Mouse (Mus musculus) adipocyte (in vitro differentiated cells): ENCODE results near the gene Vav3.
A peak's percentile ranks its signal among the peaks of the same experiment; 100 is the strongest.

Experiments
- DNase-seq: peaks from one replicate; pipeline ENCODE4 v3.0.0-alpha.2; 2016; ENCODE audit warnings: low spot score

Gene Vav3

GRCm38 (mm10) chr3:109511849-109512248 is 171.4 kb downstream of the Vav3 start:
- DNase-seq, result no peak

DNA sequence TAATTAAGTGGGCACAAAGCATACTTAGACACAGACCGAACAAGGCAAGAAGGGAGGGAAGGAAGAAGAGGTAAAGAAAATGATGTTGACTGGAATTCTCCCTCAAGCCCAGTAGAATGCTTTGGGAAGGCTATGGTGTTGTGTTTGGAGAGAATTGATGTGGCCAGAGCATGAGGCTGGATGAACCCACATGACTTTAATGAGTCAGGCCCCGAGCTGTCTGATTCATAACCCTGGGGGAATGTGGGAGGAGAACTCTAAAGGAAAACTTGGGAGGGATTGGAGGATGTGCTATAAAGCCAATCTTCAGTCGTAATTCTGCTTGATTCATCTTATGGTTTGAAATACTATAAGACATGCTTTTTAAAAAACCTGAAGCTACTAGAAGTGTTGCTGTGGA is 175.0 kb downstream of the Vav3 start:
- peak; percentile 10 for DNase-seq

DNA sequence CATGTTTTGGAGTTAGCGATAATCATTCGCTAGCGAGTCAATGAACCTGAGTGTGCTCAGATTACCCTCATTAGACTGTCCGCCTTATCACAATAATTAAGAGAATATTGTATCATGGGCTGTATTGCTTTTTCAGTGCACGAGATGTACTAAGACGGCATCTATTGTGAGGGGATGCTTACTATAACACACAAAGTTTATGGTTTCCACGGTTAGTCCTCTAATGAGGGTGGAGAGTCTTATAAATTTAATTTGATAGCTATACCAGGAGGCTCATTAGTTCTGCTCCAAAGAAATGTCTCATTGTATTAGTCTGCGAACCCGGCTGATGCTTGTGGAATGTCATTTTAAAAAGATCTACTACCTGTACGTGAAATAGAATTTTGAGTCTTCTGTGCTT is 175.9 kb downstream of the Vav3 start:
- no peak for DNase-seq

DNA sequence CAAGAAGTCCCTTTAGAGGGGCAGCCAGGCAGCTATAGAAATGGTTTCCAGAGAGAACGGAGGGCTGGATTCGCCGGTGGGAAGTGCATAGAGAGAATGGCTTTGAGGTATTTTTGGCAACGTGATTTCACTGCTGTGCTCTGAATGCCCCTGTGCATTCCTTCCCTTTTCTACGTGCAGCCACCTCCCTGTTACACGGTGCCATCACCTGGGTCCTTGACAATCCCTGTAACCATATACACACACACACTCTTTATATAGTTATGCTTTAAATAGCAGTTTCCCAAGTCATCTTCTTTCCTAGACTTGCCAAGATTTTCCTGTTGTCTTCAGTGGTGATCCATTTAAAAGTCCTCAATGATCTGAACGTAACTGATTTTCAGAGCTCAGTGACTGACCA is 181.7 kb downstream of the Vav3 start:
- DNase-seq, result no peak

GRCm38 (mm10) chr3:109525825-109526224 is 185.4 kb downstream of the Vav3 start:
- DNase-seq, result no peak

GRCm38 (mm10) chr3:109526246-109526645 is 185.8 kb downstream of the Vav3 start:
- peak; percentile 91 for DNase-seq

- no peak for DNase-seq
These were observed 186.2 kb downstream of the Vav3 start for GRCm38 (mm10) chr3:109526651-109527050.

- DNase-seq, result no peak
These were observed 188.2 kb downstream of the Vav3 start for GRCm38 (mm10) chr3:109528688-109529087.

GRCm38 (mm10) chr3:109537686-109538085 is 197.2 kb downstream of the Vav3 start:
- DNase-seq, result no peak

DNA sequence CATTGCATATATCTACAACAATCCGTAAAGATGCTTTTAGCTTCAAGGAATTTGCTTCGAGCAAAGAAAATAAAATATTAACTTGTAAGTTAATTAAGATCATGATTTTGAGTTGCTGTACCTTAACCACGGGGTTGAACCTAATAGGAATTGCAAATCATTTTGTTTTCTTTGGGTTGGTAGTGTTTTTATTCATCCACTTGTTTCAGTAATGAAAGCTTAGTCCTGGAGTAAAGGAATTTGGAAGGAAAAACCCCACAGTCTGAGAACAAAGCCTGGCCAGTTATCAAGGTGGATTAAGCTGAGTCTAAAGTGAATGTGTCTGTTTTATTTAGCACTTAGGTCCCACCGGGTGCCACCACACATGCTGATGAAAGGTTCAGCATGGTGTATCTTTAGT is 199.6 kb downstream of the Vav3 start:
- no peak for DNase-seq

- DNase-seq, result peak; percentile 44
These were observed 204.2 kb downstream of the Vav3 start for GRCm38 (mm10) chr3:109544476-109545221.

- DNase-seq, result no peak
These were observed 216.9 kb downstream of the Vav3 start for GRCm38 (mm10) chr3:109557329-109557728.

- no peak for DNase-seq
These were observed 220.8 kb downstream of the Vav3 start for GRCm38 (mm10) chr3:109561295-109561694.

DNA sequence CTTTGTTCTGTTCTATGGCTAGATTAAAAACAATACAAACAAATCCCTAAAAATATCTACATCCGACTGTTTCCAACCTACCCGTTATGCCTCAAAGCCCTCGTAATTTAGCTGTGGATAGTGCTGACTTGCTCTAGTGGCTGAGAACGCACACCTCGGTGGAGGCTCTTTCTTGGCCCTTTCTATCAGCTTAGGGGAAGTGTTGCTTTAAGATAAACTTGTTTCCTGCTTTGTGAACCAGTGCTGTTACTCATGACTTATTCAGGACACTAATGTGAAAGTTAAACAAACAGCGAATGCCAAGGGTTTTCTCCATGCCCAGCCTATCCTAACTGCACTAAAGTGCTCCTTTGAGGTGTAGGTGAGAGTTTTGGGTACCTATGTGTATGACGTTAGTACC is 221.3 kb downstream of the Vav3 start:
- no peak for DNase-seq

DNA sequence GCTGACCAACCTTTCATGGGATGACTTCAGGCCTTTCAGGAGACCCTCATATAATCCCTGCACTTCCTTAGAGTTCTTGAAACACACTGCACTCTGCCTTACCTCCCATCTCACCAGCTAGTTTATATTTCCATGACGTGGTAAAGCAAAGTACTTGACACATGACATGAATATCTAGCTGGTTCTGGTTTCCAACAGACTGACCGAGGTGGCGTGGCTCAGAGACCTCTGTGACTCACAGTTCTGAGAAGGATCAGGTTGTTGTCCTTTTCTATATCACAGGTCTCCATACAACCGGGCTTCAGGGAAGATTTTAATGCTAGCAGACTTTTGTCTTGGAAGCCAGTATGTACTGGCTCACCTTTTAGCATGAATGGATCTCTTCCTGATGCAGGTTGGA is 221.8 kb downstream of the Vav3 start:
- no peak for DNase-seq

DNA sequence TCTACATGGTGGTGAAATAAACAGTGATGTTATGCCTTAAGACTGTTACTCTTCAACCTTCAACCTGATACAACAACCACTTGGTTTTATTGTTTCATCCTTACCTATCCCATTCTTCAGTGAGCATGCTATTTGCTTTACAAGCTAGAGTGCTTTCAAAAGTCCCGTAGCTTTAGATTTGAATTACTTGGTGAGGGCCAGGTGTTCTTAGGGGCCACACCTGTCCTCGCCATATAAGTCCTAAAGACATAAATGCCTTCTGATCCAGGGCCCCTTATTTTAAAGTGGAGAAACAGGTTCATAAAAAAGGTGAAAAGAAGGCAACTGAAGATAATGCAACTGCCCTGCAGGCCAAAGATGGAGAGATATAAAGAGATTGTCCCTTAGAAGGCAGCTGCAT is 224.0 kb downstream of the Vav3 start:
- no peak for DNase-seq

DNA sequence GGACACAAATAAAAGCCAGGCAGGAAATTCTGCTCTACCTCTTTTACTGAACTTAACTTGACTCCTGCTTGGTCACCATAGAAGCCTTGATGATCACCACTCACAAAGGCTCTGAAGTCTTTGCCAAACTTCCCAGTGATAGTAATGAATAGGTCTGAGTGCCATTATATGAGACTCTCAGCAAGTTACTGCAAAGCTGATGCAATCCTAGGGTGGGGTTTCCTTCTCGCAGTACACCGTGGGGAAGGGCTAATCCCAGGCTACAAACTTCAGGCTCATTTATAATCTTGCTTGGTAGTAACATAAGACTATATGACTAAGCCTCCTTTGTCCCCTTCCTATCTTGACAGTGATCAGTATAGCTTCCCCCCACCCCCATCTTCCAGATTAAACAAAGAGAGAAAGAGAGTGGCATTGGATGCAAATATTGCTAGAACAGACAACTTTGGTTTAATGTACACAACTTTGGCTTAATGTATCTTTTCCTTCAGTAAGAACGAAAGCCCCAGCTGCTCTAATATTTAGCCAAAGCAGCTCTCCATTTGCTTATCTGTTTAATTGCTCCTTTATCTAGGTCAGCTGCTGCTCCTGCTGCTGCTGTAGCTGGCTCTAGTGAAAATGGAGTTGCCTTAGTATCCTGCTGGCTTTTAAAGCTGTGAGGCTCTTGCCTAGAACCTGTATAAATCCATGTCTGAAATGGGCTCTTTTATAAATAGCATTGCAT is 228.3 kb downstream of the Vav3 start:
- DNase-seq, result no peak

GRCm38 (mm10) chr3:109571483-109571882 is 231.0 kb downstream of the Vav3 start:
- DNase-seq, result no peak

DNA sequence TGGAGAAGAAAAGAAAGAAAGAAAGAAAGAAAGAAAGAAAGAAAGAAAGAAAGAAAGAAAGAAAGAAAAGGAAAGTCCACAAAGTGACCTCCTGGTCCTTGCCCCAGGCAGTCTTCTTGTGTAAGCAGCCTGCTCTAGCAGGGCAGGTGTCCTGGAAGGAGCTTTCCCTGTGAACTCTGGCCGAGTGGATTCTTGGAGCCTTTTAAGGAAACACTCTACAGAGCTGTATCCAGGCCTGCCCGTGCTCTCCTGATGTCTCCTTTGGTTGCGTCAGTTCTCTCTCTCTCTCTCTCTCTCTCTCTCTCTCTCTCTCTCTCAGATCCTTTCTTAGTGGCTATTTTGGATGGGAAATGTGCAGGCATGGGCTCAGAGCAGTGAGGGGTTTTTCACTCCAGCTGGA is 232.4 kb downstream of the Vav3 start:
- peak; percentile 38 for DNase-seq

- no peak for DNase-seq
These were observed 233.2 kb downstream of the Vav3 start for GRCm38 (mm10) chr3:109573549-109574146.

DNA sequence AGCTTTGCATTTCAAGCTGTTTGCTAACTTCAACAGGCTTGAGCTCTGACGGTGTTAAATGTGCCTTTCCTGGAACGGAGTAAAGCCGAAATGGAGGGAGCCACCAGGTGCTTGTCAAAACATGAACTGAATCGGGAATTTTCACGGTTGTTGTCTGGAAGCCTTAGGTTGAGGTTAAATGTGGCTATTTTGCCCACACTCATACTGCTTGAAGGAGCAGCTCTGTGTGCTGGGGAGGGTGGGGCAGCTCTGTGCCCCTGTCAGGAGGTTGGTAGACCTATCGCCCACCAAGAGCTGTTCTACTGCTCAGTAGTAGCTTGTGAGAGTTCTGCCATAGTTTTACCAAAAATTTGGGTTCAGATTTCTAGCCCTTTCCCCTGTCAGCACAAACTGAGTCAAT is 233.7 kb downstream of the Vav3 start:
- no peak for DNase-seq

GRCm38 (mm10) chr3:109578347-109578746 is 237.9 kb downstream of the Vav3 start:
- no peak for DNase-seq

DNA sequence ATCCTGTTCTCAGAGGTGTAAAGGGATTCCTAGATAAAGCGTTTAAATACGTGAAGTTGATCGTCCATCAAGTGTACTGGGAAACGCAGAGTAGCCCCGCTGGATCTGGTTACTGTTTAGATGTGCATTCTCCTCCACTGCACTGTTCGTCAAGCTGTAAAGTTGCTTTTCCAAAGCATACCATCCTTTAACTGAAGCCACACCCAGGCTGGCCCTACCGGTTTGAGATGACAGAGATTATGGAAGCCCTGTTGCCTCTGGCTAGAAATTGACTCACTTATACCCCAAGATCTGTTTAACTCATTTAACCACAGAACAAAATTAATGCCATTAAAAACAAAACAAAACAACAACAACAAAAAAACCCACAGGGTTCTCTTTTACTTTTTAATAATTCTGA is 238.5 kb downstream of the Vav3 start:
- no peak for DNase-seq
